Mouse (Mus musculus): ENCODE measurements around the gene Tsr3. TPM values are rescaled to one million over a fixed set of nuclear protein-coding genes. Genes with fewer than 3 reads are reported as not detected.

The Tsr3 gene
- total RNA-seq, 2 experiments from 2014 or later: 17.2 to 18.1 TPM

Small RNA genes within 50 kb of the gene (microRNA-seq; reads per million reads assigned to microRNA genes)
- gene Mir3547 (ENCODE audit: borderline replicate concordance in 2 of 2): 0 to 0.74 reads per million in 2 experiments

Other genes starting within 250 kb of the Tsr3 start
- 1 to 10 TPM; 6.8 to 6.9 TPM for gene Cramp1l, start 224.4 kb upstream of the Tsr3 start, total RNA-seq (2021)
- 1 to 10 TPM; 2.7 to 4.6 TPM for gene Ift140, start 224.1 kb upstream of the Tsr3 start, total RNA-seq (2021)
- 10 to 100 TPM in 1 of 2 experiments, 1 to 10 TPM in 1; 9.4 to 11.0 TPM for gene Tmem204, start 156.6 kb upstream of the Tsr3 start, total RNA-seq (2021)
- gene Telo2, start 124.2 kb upstream of the Tsr3 start, total RNA-seq (2021): 1 to 10 TPM; 5.8 to 5.9 TPM
- 1 to 10 TPM; 4.4 to 6.6 TPM for gene Ptx4, start 119.4 kb upstream of the Tsr3 start, total RNA-seq (2021)
- gene Clcn7, start 106.8 kb upstream of the Tsr3 start, total RNA-seq (2021): 10 to 100 TPM; 11.7 to 13.1 TPM
- not detected for gene Ccdc154, start 77.7 kb upstream of the Tsr3 start, total RNA-seq (2021)
- gene Gm38655, start 64.7 kb upstream of the Tsr3 start, total RNA-seq (2021): not detected
- gene BC003965, start 55.6 kb upstream of the Tsr3 start, total RNA-seq (2021): 10 to 100 TPM; 12.5 to 14.3 TPM
- 1 to 10 TPM; 4.4 to 4.5 TPM for gene Unkl, start 51.8 kb upstream of the Tsr3 start, total RNA-seq (2021)
- gene Gnptg, start within 50 bp of the Tsr3 start, total RNA-seq (2021): 10 to 100 TPM; 12.9 to 15.9 TPM
- gene Baiap3, start 16.2 kb downstream of the Tsr3 start, total RNA-seq (2021): not detected
- 10 to 100 TPM; 59.1 to 62.2 TPM for gene Ube2i, start 34.5 kb downstream of the Tsr3 start, total RNA-seq (2021)
- 1 to 10 TPM in 1 of 2 experiments, under 1 TPM in 1; 0.59 to 1.2 TPM for gene Prss34, start 58.2 kb downstream of the Tsr3 start, total RNA-seq (2021)
- not detected for gene Prss28, start 68.5 kb downstream of the Tsr3 start, total RNA-seq (2021)
- gene Prss29, start 78.5 kb downstream of the Tsr3 start, total RNA-seq (2021): not detected
- 1 to 10 TPM; 1.3 to 3.1 TPM for gene Tpsab1, start 105.4 kb downstream of the Tsr3 start, total RNA-seq (2021)
- gene Tpsb2, start 126.1 kb downstream of the Tsr3 start, total RNA-seq (2021): 1 to 10 TPM; 3.4 to 7.6 TPM
- not detected for gene Tpsg1, start 129.1 kb downstream of the Tsr3 start, total RNA-seq (2021)
- gene Cacna1h, start 193.6 kb downstream of the Tsr3 start, total RNA-seq (2021): 1 to 10 TPM; 1.5 to 1.6 TPM
- not detected for gene Tekt4, start 214.4 kb downstream of the Tsr3 start, total RNA-seq (2021)

All from gastrocnemius, postnatal 25 days (tissue).